Mouse (Mus musculus) R1 (cell line): Measurements from ENCODE around the gene Tpst2.
A peak's percentile ranks its signal among the peaks of the same experiment; 100 is the strongest.

Source experiments
- DNase-seq: peaks from one replicate; pipeline ENCODE4 v3.0.0-alpha.2; 2018; ENCODE audit warnings: low read depth, low spot score

The Tpst2 gene

DNA sequence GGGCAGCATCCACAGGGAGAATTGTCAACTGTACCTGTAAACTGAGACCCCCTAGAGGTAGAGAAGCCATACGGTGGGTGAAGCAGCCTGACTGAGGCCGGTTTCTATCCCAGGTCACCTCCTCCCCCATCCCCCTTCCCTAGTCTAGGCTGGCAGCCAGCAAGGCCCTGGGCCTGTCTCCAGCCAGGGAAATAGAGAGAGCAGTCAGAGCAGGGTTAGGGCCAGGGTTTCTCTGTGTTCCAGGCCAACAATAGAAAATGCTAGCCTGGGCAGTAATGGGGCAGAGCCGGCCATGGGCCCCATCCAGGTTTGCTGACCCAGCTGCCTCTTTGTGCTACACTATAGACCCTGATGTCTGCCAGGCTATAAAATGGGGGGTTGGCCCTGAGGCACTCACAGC lies 21.1 kb upstream of the Tpst2 start, which contains the start of gene Crybb1:
Crybb1 (plus strand) TSS at position 390 of the 400 bp plus-strand sequence.
- no peak for DNase-seq

DNA sequence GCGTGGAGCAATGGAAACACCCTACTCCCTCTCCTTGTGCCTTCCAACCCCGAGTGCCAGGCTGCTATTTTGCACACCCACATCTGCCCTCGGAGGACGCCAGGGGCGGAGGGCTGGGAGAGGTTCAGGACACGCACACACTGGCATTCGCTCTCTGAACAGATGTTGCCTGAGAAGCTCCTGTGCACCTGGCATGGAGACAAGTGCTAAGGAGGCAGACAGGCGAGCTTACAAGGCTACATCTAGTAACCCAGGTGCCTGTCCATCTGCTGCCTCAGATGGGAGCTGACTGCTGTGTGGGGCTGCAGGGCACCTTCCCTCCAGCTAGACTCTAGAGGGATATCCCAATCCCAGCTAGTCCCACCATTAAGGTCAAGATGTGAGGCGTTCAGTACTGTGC lies 20.0 kb upstream of the Tpst2 start:
- no peak for DNase-seq

DNA sequence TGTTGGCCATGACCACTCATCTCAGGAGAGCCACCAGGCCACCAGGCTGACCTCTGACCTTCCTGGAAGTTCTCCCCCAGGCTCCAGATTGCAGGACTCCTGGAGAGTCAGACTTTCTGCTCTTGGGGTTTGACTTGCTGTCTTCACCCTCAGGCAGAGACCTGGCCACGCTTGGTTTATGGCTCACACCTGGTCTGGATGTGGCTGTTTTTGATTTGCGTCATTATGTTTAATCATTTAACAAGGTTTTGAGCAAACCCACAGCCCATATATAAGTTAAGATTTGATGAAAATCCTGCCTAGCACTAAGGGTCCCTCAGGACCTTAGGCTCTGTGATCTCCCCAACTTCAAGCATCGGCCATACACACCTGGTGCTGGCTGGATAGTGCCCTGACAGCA lies 18.6 kb upstream of the Tpst2 start:
- no peak for DNase-seq

DNA sequence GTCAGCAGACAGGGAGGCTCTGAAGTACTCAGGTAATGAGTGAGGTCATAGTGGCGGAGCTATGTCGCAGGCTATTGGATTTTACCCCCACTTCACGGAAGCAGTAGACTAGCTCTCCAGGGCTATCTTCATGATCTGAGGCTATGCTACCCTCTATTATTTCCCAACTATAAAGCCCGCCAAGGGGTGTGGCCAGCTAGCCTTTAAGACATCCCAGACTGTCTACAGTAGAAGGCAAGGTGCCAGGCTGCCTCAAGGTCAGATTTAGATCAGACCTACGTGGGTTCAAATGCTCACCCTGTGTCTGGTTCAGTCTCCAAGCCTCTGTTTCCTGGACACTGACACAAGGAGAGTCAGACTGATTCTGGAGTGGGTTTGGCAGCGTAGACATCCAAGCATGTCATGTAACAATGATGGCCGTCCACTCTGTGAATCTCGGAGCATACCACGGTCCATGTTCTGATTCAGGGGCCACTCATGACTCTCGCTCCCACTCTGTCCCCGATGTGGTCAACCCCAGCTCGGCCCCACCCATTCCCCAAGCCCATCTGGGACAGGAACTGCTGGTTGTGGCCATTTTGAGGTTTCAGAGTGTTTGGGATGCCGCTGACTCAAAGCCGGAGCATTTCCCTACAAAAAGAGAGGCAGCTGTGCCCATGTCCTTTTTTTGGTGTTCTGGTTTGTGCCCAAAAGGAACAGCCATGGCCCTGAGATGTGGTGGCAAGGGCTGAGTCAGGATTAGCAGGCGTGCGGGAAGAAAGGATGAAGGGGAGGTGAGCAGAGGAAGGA lies 16.4 kb upstream of the Tpst2 start:
- DNase-seq = no peak

DNA sequence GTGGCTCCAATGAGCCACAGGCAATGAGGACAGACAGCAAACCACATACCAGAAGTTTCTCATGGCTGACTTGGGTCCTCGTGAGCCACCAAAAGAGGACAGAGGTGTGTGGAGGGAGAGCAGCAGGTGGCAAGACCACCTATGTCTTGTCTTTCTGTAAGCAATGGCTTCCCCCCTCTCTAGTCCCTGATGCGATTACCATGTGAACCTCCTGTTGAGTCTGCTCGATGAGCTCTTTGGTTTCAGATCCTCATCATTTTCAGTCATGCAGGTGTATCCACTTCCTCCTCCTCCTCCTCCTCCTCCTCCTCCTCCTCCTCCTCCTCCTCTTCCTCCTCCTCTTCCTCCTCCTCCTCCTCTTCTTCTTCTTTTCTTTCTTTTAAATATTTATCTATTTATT lies 15.7 kb upstream of the Tpst2 start:
- DNase-seq = no peak

DNA sequence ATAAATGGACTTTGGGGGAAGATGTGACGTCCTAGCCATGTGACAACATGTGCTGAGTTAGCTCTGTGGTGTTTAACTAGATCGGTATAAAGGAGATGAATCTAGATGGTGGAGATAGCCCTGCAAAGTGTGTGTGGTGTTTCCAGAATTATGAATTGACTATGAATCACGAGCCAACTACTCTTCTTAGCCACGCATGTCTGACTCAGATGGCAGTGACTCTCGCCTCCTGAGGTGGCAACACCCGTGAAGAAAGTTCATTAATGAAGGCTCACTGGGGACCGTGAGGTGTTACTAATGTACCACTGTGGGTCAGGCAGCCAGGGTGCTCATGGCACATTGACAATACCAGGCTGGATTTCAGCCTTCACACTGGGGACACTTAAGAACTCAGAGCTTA lies 12.4 kb upstream of the Tpst2 start:
- no peak for DNase-seq

DNA sequence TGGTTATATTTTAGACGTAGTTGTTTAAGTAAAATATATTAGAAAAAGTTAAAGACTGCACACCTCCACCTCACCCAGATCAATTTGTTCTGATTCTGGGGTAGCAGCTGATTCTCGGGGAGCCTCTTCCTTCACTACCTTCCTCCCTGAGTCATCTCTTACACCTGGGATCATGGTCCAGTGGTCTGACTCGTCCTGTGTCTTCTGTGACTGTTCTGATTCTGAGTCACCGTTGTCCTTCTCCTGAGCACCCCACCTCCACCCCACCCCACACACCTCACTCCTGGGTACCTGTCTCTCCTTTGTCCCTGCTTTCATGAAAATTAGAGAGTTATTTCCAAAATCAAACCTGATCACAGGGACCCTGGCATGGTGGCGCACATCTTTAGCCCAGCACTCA lies 11.4 kb upstream of the Tpst2 start:
- DNase-seq = no peak

DNA sequence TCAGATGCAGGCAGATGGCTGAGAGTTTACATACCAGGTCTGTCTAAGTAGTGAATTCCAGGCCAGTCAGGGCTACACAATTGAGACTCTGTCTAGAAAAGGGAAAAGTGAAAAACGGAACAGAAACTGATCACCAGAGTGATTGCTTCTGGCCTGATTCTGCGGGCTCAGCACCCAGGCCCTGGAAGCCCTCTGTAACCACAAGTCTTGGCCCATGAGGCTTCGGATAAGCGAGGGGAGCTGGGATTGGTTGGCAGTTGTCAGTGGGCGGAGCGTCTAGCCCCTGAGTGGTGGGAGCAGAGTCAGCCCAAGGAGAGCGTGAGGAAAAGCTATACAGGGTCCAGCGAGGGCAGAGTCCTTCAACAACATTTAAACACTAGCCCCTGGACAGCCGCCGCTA lies 11.0 kb upstream of the Tpst2 start:
- peak; percentile 84 for DNase-seq

DNA sequence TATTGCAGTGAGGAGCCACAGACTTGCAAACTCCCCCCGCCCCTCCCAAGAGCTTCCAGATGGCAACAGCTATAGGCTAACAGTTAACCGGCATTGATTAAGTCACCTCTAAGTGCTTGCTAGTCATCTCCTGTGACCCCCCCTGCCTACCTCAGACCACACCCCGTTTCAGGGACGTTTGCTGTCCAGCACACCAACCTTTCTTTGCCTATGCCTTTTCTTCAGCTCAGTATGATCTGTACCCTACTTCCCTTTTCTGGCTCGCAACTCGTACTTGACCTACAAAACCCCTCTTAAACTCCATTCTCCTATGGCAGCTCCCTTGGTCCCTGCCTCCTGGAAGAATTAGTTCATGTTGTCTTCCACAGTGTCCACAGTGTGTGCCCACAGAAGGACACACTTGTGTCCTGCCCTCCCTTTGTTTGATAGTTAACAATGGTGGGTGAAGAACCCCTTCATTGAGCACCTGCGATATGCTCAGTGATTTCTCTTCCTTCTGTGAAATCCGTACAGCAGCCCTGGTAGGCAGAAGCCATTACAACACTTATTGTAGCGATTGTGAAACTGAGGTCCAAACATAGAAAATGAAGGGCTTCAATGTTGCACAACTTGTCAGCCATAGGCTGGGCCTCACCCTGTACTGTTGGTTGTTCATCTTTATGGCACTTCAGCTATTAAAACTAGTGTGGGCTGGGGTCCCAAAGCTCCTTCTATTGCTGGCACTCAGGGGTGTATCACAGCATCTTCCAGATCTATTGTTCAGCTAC lies 10.3 kb upstream of the Tpst2 start:
- DNase-seq = no peak

DNA sequence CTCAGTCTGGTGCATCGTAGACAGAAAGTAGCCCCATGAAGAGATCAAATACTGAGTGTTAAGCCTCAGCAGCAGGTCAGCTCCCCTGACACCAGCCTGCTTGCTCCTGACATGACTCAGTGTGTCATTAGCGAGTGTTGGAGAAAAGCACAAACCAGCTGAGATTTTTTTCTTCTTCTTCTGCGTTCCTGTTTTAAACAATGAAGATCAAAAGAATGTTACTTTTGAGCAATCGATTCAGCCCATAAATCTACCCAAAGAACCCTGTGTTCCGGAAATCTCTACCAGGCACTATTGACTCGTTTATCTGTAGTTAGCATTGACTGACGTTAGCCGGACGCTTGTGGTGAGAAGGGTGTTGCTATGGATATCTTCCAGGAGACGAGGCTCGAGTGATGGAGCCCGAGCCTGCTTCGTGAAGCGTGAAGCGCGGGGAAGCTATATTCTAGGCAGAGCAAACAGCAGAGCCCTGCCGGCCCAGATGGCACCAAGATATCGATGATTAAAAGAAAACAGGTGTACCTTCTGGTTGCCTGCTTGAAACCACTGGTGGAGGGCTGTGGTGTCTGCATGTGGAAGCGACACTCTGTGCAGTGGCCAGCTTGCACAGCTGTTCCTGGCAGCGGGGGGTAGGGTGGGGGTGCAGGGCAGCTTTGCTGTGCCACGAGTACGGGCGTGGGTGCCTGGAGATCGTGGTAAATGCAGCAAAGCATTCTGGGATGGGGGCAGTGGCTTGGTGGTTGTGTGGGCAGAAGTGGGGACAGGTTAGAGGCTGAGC lies 5.5 kb upstream of the Tpst2 start:
- no peak for DNase-seq

DNA sequence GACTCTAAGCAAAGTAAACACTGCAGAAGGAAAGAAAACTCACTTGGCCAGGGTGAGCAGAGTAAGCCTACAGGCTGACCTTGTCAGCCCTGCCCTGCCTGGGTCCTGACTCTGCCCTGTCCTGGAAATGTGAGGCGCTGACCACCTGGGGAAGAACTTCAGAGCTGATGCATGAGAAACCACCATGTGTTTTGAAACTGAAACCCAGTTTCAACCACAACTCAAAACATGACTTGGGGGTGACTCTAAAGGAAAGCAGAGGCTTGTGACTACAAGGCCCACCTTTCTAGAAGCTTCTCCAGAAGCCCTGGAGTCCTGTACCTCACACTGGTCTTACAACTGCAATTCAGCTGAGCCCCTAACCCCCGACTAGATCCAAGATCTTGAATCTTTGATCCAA lies 3.6 kb upstream of the Tpst2 start:
- no peak for DNase-seq

DNA sequence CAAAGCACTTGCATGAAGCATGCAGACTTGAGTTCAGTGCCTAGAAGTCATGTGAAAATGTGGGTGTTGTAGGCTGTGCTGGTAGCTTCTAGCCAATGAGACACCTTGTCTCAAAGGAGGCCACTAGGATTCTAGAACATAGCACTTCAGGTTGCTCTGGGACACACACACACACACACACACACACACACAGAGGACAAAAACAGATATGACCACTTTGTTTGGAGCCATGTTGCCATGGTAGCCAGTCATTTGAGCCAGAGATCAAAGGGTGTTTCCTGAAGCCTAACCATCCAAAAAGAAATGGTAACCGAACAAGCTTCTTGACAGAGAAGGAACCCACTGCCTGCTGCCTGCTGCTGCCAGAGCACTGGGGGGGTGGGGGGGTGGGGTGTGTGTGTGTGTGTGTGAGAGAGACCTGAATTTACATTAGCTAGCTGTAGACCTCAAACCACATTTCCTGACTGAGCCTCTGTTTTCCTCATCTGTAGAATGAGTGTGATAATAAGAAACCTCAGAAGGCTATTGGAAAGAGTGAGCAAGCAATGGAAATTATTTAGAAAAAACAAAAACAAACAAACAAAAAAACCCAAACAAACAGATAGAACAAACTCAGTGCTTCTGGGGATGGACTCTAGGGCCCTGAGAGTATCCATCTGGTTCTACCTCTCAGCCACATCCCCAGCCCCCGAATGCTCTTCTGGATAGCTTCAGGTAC lies 2.6 kb upstream of the Tpst2 start:
- DNase-seq = no peak

DNA sequence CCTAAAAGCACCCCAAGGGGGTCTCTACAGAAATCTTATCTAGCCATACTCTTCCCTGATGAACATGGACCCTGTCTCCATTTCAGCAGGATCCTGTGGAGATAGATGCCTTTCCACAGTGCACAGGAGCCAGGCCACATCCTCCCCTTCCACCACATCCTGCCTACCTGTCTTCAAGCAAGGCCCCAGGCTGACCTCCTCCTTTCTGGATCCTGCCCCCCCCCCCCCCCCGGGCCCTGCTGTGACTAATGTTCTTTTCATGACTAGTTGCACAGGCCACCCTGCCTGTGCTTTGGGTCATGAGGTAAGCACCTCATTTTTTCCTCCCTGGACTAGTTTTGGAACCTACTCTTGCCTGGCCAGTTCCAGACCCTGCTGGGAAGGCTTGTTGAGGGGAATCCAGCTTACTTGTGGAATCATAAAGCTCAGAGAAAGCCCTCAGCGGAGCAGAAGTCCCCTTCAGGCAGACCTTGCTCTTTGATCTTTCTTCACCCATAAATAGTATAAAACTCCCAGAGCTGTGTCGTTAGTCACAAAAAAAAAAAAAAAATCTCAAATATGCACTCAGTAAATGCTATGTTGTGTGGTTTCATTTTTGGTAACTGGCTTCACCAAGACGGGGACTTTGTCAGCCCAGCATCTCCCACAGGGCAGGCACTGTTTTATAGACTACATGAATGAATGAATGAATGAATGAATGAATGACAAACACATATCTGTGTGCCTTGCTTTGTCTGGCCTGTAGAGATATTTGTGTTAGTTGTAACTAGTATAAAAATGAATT lies 1.3 kb upstream of the Tpst2 start:
- no peak for DNase-seq

DNA sequence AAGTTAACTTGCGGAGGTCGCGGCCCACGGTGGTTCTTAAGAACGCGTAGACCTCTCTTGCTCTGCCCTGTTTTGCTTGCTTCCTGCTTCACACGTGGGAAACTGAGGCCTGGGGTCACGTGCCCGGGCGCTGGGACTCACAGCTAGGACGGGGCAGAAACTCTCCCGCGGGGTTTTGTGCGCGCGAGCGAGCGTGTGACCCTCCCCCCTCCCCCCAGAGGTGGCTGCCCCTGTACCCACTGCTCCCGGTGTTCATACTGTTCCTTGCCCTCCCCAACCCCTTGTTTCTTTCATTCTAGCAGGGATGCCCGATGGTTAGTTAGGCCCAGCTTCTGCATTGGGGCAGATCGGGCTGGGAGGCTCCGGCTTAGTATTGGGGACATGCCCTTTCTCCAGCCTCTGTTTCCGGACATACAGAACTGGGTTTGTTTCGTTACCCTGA lies 437 bp downstream of the Tpst2 start:
- DNase-seq = peak; percentile 87

DNA sequence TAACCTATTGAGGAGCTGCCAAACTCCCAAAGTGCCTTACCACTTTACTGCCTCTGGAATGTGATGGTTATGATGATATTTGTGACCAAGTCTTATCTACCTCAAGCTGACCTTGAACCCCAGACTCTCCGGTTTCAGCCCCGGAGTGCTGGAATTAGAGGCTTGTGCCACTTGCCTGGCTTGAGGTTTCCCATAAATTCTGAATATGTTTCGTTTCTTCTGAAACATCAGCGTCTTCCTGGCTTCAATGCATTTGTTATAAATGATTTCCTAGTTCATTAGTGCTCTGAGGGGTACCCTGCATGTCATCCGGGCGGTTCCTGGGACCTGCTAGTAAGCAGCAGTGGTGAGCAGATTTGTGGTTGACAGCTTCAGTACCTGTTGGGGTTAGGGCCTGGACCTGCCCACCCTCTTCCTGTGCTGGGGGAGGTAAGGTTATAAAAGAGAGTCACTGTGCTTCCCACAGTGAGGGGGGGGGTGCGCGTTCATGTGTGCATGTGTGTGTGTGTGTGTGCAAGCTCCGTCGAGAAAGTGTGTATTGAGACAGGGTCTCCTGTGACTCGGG lies 1.5 kb downstream of the Tpst2 start:
- DNase-seq = no peak

DNA sequence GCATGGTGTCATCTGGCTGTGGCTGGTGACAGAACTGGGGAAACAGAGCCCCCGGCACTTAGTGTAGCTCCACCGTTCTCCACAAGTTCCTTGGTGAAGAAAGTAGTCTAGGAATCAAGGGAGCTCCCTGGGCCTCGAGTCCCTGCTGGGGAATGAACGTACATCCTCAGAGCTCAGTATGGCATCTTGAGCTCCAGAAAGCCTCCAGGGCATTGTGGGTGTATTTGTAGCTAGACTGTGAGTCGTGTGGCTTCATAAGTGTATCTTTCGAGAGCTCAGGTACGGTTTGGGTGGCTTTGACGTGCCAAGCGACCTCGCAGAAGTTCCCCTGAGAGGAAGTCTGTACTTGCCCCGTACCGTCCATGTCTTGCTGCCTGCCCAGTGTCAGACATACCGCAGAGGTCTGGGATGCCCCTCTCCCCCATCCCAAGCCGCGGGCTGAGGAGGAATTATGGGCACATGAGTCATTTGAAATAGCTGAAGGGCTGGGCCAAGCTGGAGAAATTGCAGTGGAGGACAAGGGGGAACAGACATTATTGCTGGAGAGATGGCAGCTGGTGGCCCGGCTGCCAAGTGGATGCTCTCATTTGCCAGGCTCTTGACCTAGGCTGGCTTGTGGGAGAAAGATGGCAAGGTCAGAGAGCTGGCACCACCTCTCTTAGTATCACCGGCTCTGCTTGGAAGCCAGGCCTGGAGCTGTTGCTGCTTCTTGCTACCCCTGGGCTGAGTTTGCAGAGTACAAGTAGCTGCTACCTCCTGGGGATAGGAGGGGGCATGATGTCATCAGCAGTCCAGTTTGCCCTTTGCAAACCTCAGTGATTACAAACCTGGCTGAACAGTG lies 2.9 kb downstream of the Tpst2 start:
- DNase-seq = no peak

DNA sequence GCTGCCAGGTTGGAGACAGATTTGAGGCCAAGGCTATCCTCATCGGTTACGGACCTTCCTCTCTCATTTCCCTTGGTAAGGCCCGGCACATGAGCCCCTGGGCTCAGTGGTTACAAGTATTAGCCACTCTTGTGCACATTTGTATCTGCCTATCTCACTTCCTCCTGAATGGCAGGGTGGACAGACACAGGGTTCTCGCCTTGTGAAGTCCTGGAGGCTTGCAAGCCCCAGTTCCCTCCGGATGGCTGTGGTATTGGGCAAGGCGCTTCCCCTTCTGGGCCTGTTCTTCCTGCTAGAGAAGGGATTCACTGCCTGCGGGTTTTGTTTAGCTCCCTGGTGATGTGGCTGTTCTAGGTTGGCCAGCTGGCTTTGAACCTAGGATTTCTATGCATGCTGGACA lies 3.7 kb downstream of the Tpst2 start:
- DNase-seq = no peak

DNA sequence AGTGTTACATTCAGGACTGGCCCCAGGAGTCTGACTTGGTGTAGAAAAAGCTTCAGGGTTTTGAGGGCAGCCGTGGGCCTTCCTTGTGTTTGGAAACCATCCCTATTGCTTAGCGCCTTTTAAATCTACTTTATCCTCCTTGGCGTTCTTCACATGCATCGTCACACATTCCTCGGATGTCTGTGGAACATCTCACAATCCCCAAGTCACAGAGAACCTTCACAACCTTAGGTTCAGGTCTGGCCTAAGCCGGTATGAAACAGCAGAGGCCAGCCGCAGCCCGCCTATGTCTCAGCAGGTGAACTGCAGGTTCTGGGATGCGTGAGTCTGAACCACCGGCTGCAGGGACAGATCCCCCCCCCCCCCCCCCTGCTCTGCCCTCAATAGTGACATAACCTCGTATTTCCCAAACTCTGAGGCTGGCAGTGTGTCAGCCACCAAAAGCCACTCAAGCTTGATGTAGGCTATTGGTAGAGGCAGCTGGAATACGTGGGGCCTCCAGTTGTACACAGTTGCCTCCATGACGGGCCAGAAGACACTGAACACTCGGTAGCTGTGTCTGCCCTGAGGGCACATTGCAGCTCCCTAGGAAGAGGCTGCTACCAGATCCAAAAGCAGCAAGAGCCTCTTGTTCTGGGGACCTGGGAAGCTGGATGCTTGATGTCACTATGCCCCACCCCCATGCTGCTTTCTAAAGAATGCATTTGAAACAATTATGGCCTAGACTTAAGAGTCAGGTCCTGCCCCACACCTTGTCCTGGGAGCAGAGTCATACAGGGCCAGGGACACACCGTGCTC lies 4.6 kb downstream of the Tpst2 start:
- DNase-seq = peak; percentile 90

DNA sequence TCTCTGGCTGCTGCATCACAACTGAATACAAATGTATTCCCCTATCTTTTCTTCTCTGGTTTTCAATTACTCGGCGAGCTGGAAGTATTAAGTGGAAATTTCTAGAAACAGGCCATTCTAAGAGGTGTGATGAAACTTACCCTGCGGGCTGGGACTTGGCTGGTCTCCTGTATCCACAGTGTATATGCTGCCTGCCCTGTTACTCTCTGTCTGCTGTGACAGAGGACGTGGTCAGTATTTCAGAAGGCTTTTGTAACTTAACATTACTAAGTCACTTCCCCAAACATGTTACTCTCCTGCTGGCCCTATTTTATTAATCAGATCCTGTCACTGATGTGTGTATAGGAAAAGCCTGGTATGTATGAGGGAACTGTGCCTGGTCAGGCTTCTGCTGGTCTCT lies 5.2 kb downstream of the Tpst2 start:
- no peak for DNase-seq
